Mouse (Mus musculus) 3134 (cell line): ENCODE results near the gene Angpt4.

ENCODE experiments used
- DNase-seq: peaks from one replicate; pipeline ENCODE4 v3.0.0-alpha.2; 2011; ENCODE audit warnings: low spot score; ENCODE audit not compliant: insufficient read length; ENCODE audit errors: extremely low read depth

The Angpt4 gene

DNA sequence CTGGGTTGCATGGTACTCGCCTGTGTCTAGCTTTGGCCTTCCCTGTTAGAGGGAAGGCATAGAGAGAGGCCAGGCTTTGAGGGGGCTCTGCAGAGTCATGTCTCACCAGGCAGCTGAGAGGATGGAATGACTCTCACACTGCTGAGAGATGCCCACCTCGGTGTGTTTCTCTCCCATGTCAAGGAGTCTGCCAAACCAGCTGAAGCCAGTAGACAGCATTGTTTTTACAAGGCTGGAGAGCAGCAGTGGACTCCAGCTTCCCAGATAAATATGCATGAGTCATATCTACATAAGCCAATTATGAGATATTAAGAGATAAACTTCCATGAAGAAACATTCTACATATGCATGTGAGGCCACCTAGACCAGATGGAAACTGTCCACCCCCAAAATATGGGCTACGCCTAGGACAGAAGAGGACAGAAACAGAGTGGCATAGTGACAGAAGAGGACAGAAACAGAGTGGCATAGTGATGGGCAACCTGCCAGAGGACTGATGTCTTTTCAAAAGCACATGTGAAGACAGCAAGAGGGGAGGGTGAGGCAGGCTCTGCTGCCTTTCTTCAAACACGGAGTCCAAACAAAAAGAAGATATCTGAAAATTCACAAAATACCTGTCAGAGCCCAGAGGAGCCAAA is 45.6 kb downstream of the Angpt4 start:
- DNase-seq = peak; percentile 39

DNA sequence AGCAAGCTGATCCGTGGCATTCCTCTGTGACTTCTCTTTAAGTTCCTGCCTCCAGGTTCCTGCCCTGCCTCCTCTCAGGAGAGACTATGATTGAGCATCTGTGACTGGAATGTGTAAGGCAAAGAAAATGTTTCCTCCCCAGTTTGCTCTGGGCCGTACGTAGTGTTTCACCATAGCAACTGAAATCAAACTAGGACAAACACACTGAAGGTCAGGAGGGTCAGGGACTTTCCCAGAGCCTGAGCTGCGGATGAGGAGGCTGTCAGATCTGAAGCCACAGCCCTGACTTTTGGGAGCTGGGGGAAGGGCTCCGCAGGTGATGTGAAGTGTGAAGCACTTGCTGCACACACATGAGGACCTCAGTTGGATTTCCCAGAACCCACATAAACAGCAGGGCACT is 48.3 kb downstream of the Angpt4 start:
- peak; percentile 41 for DNase-seq

DNA sequence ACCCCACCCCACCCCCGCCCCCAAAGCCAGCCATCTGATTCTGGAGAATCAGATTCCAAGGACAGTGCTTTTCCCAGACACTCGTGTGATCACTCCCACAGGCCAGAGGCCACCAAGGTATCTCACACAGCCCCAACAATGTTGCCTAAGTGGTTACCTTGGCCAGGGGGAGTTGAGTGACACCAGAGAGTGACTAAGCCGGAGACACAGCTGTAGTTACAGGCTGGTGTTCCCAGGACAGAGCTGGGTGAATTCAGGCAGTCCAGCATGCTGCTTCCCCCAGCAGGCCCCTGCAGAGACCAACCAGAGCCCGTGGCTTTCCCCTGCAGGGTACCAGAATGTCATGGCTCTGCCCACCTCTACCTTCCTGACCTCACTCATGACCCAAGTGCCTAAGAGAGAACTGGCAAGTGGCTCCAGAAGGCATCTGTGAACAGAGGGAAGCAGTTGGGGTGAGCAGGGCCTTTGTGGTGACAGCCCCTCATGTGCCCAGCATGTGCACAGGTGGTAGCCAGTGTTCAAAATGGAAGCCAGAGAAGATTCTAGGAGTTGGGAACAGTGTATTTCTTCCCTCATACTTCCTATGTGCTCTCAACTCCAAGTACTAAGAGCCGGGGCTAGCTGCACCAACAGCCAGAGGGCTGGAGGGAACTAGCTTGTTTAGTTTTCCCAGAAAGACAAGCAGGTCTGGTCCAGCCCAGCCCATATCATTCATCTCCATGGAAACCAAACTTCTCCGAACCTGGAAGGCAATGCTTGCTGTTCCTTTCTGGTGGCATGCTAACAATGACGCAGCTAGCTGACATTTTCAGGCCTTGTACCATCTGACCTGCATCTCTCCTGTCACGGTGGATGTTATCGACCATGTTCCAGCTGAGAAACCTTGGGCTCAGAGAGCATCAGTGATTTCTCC is 50.5 kb downstream of the Angpt4 start:
- no peak for DNase-seq

DNA sequence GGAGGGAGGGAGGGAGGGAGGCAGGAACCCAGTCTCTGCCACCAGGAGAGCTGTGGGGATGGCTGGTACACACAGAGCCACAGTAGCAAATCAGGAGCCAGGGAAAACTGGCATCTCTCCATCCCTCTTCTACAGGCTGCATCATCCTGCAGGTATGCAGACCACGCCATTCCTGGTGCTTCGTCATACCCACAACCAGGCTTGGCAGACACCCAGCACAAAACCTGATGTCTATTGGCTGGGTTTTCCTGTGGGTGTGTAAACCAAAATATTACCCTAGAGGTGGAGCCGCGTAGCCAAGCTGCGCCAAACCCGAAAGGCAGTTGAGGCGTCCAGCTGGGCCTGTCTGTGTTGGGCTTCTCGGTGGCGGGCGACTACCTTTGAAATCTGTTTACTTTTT is 51.5 kb downstream of the Angpt4 start:
- DNase-seq = peak; percentile 90

DNA sequence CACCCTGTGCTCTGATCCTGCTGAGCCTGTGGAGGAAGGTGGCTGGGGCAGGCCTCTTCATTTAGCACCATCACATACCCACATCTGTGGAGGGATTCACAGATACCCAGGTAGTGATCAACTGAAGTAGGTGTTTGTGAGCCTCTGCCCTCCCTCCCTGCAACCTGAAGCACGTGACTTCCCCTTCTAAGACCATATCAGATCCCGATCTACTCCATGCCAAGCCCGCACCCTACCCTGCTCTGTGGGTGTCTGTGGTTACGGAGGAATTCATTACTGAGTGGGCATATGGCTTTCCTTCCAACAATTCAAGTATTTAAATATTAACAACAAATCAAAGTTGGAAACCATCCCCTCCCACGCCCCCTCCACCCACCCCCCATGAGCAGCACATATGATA is 52.3 kb downstream of the Angpt4 start:
- no peak for DNase-seq

DNA sequence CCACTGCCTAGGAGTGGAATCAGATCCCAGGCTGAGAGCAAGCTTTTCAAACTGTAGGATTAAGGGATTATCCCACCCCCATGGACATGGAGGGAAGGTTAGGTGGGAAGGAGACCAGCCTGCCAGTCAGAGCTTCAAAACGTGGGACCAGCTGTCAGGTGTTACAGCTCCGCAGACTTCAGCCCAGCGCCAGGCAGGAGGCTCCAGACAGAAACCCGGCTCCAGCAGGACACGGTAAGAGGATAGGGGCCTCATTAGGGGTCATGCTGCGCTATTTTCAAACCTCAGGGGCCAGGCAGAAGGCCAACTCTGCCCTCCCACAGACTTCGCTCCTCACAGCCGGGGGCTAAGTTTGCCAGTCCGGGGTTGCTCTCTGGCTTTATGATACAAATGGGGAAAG is 53.0 kb downstream of the Angpt4 start:
- no peak for DNase-seq

DNA sequence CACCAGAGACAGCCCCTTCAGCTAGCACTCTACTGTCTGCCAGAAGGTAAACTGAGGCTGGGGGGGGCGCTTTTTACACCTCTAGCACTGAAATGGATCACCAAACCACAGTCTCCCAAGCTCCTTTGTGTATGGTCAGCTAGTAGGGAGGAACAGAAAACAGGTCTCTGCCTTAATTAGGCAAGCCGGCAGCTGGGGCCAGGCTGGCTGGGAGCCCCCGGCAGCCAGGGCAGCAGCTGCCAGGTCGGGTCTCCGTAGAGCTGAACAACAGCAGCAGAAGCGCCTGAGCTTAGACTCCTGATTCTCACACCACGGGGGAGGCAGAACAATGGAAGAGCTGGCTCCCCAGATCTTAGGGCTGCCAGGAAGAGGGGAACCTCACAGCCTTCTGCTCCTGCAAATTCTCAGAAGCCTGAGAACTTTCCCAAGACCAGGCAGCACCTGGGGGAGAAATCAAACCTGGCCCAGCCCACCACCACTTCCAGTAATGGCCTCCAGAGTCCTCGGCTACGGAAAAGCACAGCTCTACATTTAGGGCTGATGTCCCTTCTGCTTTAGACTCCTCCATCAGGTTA is 56.3 kb downstream of the Angpt4 start:
- no peak for DNase-seq

DNA sequence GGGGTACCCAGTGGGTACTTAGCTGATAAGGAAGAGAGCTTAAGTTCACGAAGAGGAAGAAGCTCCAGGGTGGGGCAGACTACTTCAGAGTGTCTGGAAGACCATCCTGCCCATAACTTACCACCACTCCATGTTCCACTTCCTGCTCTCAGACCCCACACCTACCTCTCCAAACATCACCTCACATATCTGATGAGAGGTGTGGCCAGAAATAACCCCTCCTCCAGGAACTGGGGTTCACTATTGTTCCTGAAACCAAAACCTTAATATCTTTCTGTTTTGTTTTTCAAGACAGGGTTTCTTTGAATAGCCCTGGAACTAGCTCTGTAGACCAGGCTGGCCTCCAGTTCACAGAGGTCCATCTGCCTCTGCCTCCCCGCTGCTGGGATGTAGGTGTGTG is 56.8 kb downstream of the Angpt4 start:
- DNase-seq = no peak

DNA sequence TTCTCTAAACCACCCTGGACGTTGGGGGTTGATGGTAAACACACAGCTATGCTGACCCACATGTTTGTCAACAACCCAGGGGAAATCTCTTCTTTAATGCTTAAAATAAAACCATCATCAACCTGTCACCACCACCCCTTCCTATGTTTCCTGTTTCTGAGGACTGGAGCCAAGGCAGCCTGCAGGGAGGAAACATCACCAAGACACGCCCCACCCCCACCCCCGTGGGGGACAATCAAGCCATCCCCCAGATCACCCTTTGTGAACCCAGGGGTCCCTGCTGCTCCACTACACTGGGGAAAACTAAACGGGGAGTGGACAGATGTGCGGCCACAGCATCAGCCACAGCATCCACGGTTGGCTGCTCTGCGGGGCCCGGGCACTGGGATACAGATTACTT is 57.4 kb downstream of the Angpt4 start:
- DNase-seq = no peak

DNA sequence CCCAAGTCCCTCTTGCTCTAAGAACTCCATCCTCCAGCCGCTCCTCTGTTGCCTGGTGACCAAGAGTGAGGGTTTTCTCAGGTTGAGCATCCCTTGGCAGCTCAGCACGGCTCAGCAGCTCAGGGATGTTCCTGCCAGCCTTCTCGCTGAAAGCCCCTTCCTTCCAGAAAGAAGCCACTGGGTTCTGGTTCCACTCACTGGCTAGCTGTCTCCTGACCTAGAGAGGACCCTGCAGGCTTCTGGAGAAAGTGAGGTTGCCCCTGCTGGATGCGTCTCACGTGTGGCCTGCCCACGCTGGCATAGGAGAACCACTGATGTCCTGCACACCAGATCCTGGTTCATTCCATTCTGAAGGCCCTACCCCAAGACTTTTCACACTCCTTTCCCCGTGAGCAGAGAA is 58.0 kb downstream of the Angpt4 start:
- DNase-seq = no peak

DNA sequence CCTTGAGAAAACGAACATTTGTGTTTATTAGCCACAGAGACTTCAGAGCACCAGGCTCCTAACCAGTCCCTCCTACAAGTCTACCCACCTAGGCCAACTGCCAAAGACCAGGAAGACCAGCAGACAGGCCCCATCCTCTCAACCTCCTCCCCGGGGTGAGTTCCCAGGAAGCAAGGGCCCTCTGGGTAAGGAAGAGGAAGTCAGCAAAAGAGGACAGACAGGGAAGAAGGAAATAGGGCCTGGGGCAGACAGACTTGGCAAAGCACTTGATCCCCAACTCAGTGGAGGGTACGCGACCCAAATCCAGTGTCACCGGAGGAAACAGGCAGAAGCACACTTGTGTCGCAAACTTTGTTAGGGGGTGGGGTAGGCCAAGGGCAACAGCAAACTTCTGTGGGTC is 58.4 kb downstream of the Angpt4 start:
- no peak for DNase-seq

DNA sequence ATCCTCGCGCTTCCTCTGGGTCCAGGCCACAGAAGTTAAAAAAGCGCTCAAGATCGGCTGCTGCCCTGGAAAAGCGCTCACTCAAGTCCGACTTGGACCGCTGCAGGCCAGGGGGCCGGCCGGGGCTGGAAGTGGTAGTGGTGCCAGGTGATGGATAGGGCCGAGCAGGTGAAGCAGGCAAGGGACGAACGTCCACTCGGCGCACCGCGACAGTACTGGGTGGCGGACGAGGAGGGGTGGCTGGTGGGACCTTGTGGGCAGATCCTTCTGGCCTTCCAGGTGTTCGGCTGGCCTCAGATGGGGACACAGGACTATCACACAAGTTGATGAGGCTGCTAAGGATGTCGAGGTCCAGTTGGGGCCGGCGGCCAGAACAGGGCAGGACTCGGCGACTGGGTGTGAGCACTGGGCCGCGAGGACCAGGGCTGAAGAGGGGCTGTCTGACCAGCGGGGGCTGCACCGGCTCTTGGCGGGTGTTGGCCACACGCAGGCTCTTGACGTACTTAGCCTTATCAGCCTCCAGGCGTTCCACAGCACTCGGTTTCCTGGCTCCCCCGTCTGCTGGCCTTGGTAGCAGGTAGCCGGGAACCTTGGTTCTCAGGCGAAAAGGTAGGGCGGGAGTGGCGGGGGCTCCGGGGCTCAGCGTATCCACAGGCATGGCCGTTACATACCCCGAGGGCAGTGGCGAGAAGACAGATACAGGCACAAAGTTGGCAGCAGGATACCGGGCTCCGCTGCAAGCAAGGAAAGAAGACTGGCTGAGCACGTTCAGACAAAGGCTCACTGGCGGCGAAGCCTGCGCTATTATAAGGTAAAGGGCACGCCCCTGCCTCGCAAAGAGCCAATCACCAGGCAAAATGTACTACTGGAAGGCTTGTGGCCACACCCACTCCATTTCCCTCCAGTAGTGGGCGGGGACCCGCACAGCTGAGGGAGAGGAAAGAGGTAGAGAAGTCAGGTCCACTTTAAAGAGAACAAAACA is 59.5 kb downstream of the Angpt4 start:
- DNase-seq = no peak

DNA sequence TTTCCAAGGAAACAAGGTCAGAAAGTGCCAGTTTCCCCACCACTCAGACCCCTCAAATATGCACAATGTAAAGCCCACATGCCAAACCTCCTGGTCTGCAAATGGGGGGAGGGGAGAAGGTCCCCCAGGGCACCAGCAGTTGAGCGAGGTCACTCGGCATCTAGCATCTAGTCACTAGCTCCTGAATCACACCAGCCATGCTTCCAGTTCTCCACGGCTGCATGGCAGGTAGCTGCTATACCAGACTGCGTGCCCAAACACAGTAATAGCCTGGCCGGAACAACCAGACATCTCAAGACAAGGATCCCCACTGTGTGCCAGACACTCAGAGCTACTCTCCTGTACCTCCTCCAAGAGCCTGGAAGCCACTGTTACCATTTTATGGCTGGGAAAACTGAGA is 60.7 kb downstream of the Angpt4 start:
- no peak for DNase-seq

DNA sequence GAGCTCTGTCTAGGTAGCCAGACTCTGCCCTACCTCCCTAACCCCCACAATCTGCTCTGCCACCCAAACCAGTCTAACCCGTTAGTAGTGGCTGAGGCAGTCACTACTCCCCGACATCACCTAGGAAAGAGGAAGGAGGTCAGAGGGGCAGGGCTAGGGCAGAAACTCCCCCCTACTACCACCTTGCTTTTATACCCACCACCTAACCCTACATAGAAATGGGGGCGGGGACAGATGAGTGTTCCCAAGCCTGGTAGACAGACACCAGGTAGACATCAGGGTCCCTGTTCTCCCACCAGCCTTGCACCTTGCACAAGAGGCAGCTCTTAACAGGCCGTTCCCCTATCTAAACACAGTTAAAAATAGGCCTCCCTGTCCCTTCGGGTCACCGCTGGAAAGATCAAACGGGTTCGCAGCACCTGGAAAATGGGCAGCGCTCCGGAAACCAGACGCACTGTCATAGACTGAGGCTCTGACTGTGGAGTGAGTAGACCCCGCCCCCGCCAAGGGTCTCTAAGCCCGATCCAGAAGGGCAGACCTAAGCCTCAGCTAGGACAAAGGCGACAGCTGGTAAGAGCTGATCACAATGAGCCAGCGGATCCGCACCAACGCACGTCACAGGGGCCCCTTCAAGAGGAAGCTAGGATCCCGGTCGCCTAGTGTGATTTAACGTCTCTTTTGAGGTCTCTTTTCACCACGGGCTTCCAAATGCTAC is 62.0 kb downstream of the Angpt4 start:
- no peak for DNase-seq

DNA sequence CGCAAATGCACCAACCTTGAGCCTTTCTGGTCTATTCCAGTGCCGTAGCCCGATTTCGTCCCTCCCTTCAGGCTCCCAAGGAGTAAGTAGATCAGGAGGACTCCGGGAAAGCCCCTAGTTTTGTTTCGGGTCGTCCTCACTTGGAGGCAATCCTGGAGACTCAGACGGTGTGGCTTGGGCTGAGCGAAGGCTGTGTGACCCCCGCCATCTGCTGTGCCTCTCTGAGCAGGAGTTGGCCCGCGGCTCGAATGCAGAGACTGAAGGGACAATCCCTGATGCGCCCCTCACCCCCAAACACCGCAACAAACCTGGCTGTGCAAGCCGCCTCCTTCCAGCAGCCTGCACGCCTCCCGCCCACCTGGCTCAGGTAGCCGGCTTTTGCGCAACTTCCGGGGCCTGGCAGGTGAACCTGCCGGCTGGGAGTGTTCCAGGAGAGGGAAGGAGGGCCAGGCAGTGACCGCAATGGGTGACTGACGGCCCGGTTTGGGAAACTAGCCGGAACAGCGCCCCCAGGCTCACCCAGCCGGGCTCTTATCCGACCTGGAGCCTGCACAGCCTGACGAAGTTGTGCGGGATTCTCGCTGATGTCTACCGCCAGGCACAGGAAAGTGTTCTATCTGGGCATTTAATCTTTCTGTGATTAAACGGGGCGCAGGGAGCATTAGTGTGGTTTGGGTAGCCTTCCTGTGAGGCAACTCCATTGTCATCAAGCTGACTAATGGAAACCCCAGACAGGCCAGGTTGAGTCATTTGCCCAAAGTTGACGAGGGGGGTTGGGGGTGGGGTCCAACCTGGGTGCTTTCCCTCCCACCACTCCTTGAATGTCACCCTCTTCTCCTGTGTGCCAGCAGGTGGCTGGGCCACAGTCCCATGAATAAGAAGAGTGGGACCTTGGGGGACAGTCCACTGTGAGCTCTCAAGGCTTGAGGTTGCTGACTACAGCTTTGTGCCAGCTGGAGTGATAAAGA is 62.9 kb downstream of the Angpt4 start:
- peak; percentile 71 for DNase-seq

DNA sequence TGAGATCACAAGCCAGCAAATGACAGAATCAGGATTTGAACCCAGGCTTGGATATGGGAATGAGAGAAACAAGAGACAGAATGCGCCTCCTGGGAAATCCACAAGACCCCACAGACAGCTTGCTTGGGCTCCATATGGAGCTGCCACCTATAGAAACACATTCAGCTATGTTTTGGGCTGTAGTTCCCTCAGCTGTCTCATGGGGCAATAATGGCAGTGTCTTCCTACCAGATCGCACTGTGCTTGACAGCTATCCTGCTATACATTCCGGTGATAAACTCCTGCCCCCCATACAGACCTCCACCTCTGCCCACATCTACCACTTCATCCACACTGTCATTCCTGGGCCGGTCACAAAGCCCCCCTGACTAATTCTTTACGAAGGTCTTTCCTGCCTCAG is 64.3 kb downstream of the Angpt4 start:
- DNase-seq = no peak

DNA sequence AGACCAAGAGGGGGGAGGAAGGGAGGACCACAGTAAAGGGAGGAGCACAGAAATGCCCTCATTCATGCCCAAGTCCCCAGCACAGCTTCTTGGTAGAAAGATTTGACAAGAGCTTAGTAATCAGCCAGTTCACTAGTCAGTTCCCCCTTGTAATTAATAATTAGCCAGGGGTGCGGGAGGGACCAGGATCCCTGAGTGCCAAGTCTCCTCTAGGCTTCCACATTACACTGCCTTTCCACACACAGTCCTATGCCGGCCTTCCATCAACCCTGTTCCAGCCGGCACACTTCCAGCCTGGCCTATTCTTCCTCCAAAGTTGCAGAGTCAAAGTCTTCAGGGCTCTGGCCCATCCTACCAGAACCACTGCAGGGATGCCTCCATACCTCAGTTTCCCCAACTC is 65.1 kb downstream of the Angpt4 start:
- DNase-seq = no peak

DNA sequence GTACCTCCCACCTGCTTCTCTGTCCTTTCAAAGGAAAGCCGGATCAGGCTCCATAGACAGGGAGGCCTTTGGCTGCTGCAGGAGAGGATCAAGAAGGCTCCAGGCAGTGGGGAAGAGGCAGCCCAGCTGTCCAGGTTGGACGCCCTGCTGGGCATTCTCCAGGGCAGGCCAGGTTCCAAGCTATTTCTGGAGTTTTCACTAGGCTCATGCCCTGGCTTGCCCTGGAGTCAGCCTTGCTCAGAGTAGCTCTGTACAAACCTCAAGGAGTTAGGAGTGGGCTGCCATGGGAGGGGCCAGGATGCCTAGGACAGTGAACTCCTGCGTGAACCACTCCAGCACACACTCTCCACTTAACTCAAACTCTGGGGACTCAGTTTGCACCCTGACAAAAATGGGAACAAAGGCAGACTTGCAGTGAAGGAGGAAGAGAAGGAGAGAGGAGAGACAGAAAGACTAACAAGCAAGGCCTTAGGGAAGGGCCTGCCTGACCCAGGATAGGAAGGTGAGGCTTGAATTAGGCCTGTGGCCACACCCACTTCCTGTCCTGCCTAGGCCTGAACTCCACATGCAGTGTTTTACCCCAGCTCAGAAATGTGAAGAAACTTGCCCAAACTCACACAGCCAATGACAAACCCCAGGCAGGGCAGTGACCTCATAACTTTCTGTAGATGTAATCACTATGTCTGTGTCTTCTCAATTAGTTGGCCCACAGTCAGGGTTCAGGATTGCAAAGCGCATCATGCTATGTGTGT is 66.9 kb downstream of the Angpt4 start:
- peak; percentile 62 for DNase-seq
